Mouse (Mus musculus): ENCODE measurements at regions not wholly inside any gene's neighbourhood (a gene's known extent, or its start where the extent isn't known, plus 50 kb on each side); places are given as distances from the start of the nearest gene placed in this dataset.

- no peak for DNase-seq (ENCODE audit: low spot score)
Measured at GRCm38 (mm10) chr13:10527251-10527650, 166.6 kb upstream of the Chrm3 start.

- DNase-seq (ENCODE audit: low spot score), result no peak
Measured at GRCm38 (mm10) chr13:10526470-10527207, 166.0 kb upstream of the Chrm3 start.

GRCm38 (mm10) chr13:10504211-10504610 lies 143.6 kb upstream of the Chrm3 start:
- no peak for DNase-seq (ENCODE audit: low spot score)

- no peak for DNase-seq (ENCODE audit: low spot score)
Measured at GRCm38 (mm10) chr13:10455323-10455722, 94.7 kb upstream of the Chrm3 start.

GRCm38 (mm10) chr13:10454667-10455066 lies 94.0 kb upstream of the Chrm3 start:
- no peak for DNase-seq (ENCODE audit: low spot score)

GRCm38 (mm10) chr13:10451057-10451456 lies 90.4 kb upstream of the Chrm3 start:
- no peak for DNase-seq (ENCODE audit: low spot score)

- no peak for DNase-seq (ENCODE audit: low spot score)
Measured at GRCm38 (mm10) chr13:10449502-10449901, 88.9 kb upstream of the Chrm3 start.

- no peak for DNase-seq (ENCODE audit: low spot score)
Measured at GRCm38 (mm10) chr13:10447806-10448205, 87.2 kb upstream of the Chrm3 start.

GRCm38 (mm10) chr13:10445679-10446078 lies 85.0 kb upstream of the Chrm3 start:
- no peak for DNase-seq (ENCODE audit: low spot score)

Data from ovary, postnatal 14 days (tissue).